Mouse (Mus musculus) ES-Bruce4 (cell line): ENCODE measurements around the gene Snx15.

Experiments
- CTCF ChIP-seq: IDR thresholded peaks from one replicate; pipeline ENCODE4 v1.8.1; 2011; ENCODE audit warnings: low read depth, low read length
- EP300 ChIP-seq: IDR thresholded peaks from 2 replicates; pipeline ENCODE4 v1.6.1; 2011; ENCODE audit warnings: low read depth, low read length; ENCODE audit not compliant: insufficient read depth

GRCm38 (mm10) chr19:6104476-6104875, 23.6 kb downstream of the Snx15 start:
- no peak for TF ChIP-seq EP300
- TF ChIP-seq CTCF, result no peak
